Mouse (Mus musculus) forebrain, embryonic 13.5 days (tissue): ENCODE measurements at regions not wholly inside any gene's neighbourhood (a gene's known extent, or its start where the extent isn't known, plus 50 kb on each side); places are given as distances from the start of the nearest gene placed in this dataset.
A peak's percentile ranks its signal among the peaks of the same experiment; 100 is the strongest.

ENCODE experiments used
- ATAC-seq: fragments of 200-750 bp; cut with Nextera tagmentation; 2 replicates; pipeline ENCODE4 v1.8.0; 2017
- H3K27ac ChIP-seq: fragments of 300-500 bp; sonication (generic); 2 replicates; pipeline ENCODE4 v1.5.1; 2015; ENCODE audit warnings: inconsistent platforms, mild to moderate bottlenecking, moderate library complexity
- H3K27me3 ChIP-seq: fragments of 300-500 bp; sonication (generic); 2 replicates; pipeline ENCODE4 v1.6.1; 2015; ENCODE audit warnings: mild to moderate bottlenecking, inconsistent platforms
- H3K36me3 ChIP-seq: fragments of 300-500 bp; sonication (generic); 2 replicates; pipeline ENCODE4 v1.6.1; 2015; ENCODE audit warnings: mild to moderate bottlenecking, inconsistent platforms; ENCODE audit not compliant: poor library complexity, severe bottlenecking
- H3K4me1 ChIP-seq: fragments of 300-500 bp; sonication (generic); 2 replicates; pipeline ENCODE4 v1.6.1; 2015; ENCODE audit warnings: inconsistent platforms
- H3K4me2 ChIP-seq: fragments of 300-500 bp; sonication (generic); 2 replicates; pipeline ENCODE4 v1.6.1; 2015; ENCODE audit warnings: inconsistent platforms, mild to moderate bottlenecking, moderate library complexity
- H3K4me3 ChIP-seq: fragments of 300-500 bp; sonication (generic); 2 replicates; pipeline ENCODE4 v1.5.1; 2015; ENCODE audit warnings: mild to moderate bottlenecking, inconsistent platforms
- H3K9ac ChIP-seq: fragments of 300-500 bp; sonication (generic); 2 replicates; pipeline ENCODE4 v1.6.1; 2015; ENCODE audit warnings: mild to moderate bottlenecking, inconsistent platforms
- H3K9me3 ChIP-seq: fragments of 300-500 bp; sonication (generic); replicated peaks from 2 replicates; pipeline ENCODE4 v1.6.1; 2016; ENCODE audit warnings: inconsistent platforms
- WGBS: fragments of 180-500 bp; shearing (Covaris S2); methylation state at CpG from one replicate; pipeline ENCODE4 v1.1.7; 2015; 5-methylcytosine and 5-hydroxymethylcytosine counted together

DNA sequence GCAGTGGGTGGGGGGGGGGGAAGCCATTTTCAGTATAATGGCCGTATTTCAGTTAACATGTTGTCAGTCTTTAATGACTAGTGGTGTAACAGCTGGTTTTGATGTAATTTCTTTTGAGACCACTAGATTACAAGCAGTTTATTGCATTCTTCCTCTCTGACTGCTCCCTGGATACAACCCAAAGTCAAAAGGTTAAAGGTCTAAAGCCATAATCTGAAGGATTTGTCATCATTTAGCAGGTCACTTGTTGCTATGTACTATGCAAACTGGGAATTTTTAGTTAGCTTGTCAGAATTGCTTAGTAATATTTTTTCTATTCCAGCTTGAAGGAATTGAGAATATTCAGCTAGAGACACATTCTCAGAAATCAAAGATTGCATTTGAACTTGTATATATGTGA, 403.4 kb downstream of the Tmem161b start:
- no peak for ATAC-seq
- H3K36me3 ChIP-seq, result no peaks in the 10 kb centered on the region
- H3K9ac ChIP-seq, result no peak overlapping the region
- H3K9me3 ChIP-seq, result no peaks in the 10 kb centered on the region
- no peak overlapping the region for H3K4me3 ChIP-seq
- no peaks in the 10 kb centered on the region for H3K27me3 ChIP-seq
- H3K27ac ChIP-seq, result no peak overlapping the region
- no peak overlapping the region for H3K4me2 ChIP-seq
- peaks cover 15% of the 10 kb centered on the region for H3K4me1 ChIP-seq
- 24% methylated on average over 1 of the region's 1 CpGs for WGBS

DNA sequence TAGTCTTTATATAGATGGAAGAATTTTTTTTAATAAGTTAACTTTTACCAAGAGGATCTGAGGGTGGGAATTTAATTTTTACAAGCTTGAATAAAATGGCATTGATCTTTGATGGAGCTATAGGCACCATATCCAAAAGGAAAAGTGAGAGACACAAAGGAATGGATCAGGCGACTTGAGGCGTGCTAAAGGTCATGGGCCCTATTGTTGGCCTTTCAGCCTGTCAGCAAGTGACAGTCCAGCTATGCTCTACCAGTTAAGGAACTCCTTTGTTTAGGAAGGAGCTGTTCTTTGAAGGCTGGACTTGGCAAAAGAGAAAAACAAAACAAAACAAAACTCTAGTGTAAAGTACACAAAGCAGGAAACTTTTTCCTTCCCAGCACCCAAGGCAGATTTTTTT, 403.8 kb downstream of the Tmem161b start:
- ATAC-seq, result no peak
- no peak overlapping the region for H3K9ac ChIP-seq
- H3K27me3 ChIP-seq, result no peaks in the 10 kb centered on the region
- H3K36me3 ChIP-seq, result no peaks in the 10 kb centered on the region
- H3K4me3 ChIP-seq, result no peak overlapping the region
- peaks cover 15% of the 10 kb centered on the region for H3K4me1 ChIP-seq
- no peak overlapping the region for H3K4me2 ChIP-seq
- no peak overlapping the region for H3K27ac ChIP-seq
- 11% methylated on average over 2 of the region's 2 CpGs for WGBS
- no peaks in the 10 kb centered on the region for H3K9me3 ChIP-seq

DNA sequence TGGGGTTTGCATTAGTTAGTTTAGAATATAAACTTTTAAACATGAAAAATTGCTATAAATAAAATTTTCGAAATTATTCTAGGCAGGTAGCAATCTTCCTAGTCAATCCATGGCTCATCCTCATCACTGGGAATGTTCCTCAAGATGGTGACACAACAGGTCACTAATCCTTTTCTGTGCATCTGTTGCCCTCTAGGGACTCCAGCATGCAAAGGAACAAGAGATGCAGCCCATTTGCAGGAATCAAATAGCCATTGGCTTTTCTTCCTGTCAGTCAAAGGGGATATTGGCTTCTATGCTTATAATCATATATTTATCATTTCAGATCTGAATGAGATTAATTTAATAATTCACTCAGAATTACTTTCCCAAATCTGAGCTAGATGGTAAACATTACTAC, 404.3 kb downstream of the Tmem161b start:
- Histone ChIP-seq H3K4me1 (peaks cover 15% of the 10 kb centered on the region), H3K9ac (no peak overlapping the region), H3K9me3 (no peaks in the 10 kb centered on the region), H3K4me3 (no peak overlapping the region), H3K4me2 (no peak overlapping the region), H3K36me3 (no peaks in the 10 kb centered on the region), H3K27me3 (no peaks in the 10 kb centered on the region), H3K27ac (no peak overlapping the region)
- ATAC-seq, result no peak
- 30% methylated on average over 1 of the region's 1 CpGs for WGBS

DNA sequence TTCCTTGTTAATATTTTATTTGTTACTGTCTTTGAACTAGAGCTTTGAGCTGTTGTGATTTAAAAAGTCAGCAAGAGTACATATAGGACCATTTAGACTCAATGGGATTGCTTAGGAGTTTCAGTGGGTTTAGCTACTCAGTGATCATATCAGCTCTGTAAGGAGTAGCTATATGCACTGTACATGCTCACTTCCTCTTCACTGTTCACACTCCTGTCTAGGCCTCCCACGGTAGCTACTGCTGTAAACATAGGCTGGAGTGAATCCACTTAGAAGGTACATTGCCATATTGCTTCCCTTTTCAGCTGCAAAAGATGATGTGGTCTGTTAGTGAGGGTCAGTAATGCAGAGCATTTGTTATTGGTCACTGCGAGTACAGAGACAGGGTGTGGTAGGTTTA, 408.6 kb downstream of the Tmem161b start:
- Histone ChIP-seq H3K36me3 (no peaks in the 10 kb centered on the region), H3K4me1 (peaks cover 4% of the 10 kb centered on the region; the same call in 1 of the 2 replicates), H3K9ac (no peak overlapping the region), H3K27me3 (no peaks in the 10 kb centered on the region), H3K4me3 (no peak overlapping the region), H3K9me3 (peaks cover 6% of the 10 kb centered on the region; the same call in 1 of the 2 replicates), H3K4me2 (no peak overlapping the region), H3K27ac (no peak overlapping the region)
- ATAC-seq, result no peak
- WGBS, result 90% methylated on average over 2 of the region's 2 CpGs

DNA sequence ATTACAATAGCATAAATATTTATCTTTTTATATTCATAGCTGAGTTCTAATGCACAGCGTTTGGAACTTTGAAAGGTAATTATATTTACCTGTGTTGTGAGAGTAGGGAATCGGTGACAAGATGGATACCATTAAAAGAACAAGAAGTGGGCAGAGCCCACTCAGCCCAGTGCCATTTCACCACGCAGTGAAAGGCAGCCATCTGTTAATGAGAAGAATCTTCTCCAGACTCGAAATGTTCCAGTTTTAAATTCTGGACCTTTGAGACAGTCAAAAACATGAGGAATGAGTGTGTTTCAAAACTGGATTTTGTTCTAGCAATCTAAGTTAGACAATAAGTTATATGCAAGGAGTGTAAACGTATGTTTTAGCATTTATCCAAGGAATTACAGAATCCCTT, 410.4 kb downstream of the Tmem161b start:
- no peaks in the 10 kb centered on the region for H3K36me3 ChIP-seq
- no peak overlapping the region for H3K9ac ChIP-seq
- no peak overlapping the region for H3K4me2 ChIP-seq
- 79% methylated on average over 5 of the region's 5 CpGs for WGBS
- peaks cover 2% of the 10 kb centered on the region; the same call in 1 of the 2 replicates for H3K4me1 ChIP-seq
- ATAC-seq, result no peak
- H3K4me3 ChIP-seq, result no peak overlapping the region
- no peaks in the 10 kb centered on the region for H3K27me3 ChIP-seq
- no peak overlapping the region for H3K27ac ChIP-seq
- peaks cover 6% of the 10 kb centered on the region; the same call in 1 of the 2 replicates for H3K9me3 ChIP-seq

DNA sequence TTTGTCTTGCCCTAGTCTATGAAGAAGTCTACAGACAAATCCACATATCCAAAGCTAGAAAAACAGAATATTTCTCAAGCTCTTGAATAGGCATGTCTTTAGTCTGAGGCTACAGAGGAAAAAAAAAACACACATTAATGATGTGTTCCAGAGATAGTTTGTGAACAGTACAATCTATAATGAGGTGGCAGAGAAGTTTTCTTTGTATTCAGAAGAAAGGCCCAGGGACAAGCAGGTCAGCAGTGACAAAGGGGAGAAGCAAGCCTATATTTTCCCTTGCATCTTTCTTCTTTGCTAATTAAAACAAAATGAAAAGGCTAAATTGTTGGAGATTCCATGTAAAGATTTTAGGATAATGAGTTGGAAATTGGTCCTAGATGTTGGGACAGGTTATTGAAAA, 414.7 kb downstream of the Tmem161b start:
- no peak overlapping the region for H3K4me3 ChIP-seq
- no peaks in the 10 kb centered on the region for H3K27me3 ChIP-seq
- H3K36me3 ChIP-seq, result no peaks in the 10 kb centered on the region
- no peak for ATAC-seq
- H3K4me2 ChIP-seq, result no peak overlapping the region
- H3K9ac ChIP-seq, result no peak overlapping the region
- peak overlapping the region; percentile 70 for H3K27ac ChIP-seq
- peaks cover 24% of the 10 kb centered on the region for H3K4me1 ChIP-seq
- peaks cover 6% of the 10 kb centered on the region; the same call in 1 of the 2 replicates for H3K9me3 ChIP-seq

DNA sequence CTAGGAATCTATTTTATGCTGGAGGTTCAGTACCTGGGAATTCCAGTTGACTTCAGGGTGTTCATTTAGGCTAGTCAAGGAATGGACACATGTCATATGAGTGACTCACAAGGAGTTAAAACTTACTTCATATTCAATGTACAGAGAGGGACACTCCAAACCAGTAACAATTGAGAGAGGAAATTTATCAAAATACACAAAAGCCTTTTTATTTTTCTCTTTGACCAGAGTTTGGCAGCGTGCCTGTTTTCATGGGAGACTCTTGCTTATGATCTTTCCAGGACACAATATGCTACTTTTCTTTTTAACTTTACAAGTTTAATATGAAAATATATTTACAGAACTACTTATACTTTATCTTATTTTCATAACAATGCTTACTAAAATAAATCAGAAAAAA, 415.5 kb downstream of the Tmem161b start:
- H3K4me1 ChIP-seq, result peaks cover 24% of the 10 kb centered on the region
- ATAC-seq, result no peak
- H3K27me3 ChIP-seq, result no peaks in the 10 kb centered on the region
- H3K9ac ChIP-seq, result no peak overlapping the region
- peaks cover 6% of the 10 kb centered on the region; the same call in 1 of the 2 replicates for H3K9me3 ChIP-seq
- H3K4me2 ChIP-seq, result no peak overlapping the region
- H3K36me3 ChIP-seq, result no peaks in the 10 kb centered on the region
- peak overlapping the region; percentile 63; the same call in 1 of the 2 replicates for H3K27ac ChIP-seq
- WGBS, result 25% methylated on average over 1 of the region's 1 CpGs
- H3K4me3 ChIP-seq, result no peak overlapping the region

DNA sequence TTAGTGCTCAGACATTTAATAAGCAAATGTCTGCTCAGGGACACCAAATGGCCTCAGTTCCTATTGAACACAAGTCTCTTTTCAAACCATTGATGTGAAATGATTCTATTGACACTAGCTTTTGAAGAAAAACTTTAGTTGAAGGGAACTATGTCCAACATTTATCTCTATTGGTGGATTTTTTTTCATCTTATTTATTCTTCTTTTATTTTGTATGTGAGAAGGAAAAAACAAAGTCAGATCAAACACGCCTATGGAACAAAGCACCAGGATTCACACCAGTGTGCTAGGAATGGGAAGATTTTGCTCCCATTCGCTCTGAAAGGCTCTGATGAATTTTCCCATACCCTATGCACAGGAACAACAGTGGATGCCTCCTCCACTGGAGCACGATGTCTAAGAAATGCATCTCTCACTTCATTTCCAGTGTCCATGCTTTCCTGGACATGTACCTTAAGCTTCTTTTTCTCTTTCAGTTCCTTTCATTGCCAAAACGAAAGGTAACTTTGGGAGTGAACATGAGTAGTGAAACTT, 416.4 kb downstream of the Tmem161b start:
- H3K4me3 ChIP-seq, result no peak overlapping the region
- H3K27ac ChIP-seq, result peak overlapping the region; percentile 92
- WGBS, result 8% methylated on average over 4 of the region's 4 CpGs
- H3K4me2 ChIP-seq, result peak overlapping the region; percentile 6; the same call in 1 of the 2 replicates
- peak; percentile 59; the same call in 1 of the 2 replicates for ATAC-seq
- no peak overlapping the region for H3K9ac ChIP-seq
- peaks cover 6% of the 10 kb centered on the region; the same call in 1 of the 2 replicates for H3K9me3 ChIP-seq
- H3K36me3 ChIP-seq, result no peaks in the 10 kb centered on the region
- H3K27me3 ChIP-seq, result no peaks in the 10 kb centered on the region
- H3K4me1 ChIP-seq, result peaks cover 24% of the 10 kb centered on the region

DNA sequence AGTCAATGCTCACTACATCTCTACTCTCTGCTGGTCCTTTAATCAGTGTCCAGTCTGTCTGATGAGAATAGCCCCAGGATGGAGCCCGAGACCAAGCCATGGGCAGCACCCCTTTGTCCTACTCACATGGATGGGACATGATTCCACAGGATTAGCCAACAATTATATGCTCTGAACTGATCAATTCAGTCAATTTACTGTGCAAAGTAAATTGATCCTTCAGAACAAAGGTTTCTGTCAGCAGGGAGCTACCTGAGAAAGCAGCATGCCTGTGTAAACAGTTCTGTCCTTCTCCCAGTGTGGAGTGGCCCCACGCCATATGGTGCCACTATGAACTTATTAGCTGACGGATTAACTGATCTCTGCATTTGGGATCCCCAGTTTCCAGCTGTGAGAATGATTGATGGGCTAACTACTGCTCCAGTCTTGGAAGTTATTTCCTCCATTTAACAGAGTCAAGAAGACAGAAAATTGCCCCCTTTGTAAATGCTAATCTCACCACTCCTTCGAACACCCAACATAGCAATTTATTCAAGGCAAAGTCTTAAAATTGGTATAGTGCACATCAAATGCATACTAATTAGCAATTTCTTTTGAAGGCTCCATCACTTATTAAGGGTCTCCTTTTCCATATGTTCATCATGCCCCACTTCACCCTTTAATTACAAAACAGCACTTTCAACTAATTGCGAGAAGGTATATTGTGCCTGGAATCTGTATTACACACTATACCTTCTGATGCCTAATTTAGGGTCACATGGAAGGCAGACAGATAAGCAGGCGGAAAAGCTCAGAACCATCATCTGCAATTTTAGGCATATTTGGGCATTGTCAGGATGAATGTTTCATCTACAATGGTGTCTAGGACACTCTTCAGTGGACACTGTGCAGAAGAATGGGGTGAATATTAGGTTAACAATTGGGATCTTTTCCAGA, 417.3 kb downstream of the Tmem161b start:
- H3K27ac ChIP-seq, result peak overlapping the region; percentile 92
- no peak overlapping the region for H3K9ac ChIP-seq

DNA sequence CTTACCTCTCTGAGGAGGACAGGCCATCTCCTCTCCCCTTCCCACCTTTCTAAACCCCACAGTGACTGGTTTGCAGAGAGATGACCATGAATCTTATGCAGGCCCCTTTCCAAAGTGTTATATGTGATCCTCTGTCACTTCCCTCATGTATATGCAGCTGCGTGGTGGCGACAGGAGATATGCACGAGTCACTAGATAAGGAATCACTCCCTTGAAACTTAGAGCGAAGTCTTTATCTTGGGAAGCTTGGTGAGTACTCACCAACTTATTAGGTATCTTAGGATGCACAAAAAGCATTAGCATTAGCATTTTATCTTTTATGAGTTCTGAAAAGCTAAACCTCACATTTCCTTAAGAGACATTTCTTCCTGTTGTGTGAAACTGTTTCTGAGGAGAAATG, 421.9 kb downstream of the Tmem161b start:
- Histone ChIP-seq H3K27me3 (no peaks in the 10 kb centered on the region), H3K4me2 (no peak overlapping the region), H3K9ac (no peak overlapping the region), H3K4me1 (peaks cover 17% of the 10 kb centered on the region; the same call in 1 of the 2 replicates), H3K9me3 (no peaks in the 10 kb centered on the region), H3K27ac (no peak overlapping the region), H3K36me3 (no peaks in the 10 kb centered on the region), H3K4me3 (no peak overlapping the region)
- WGBS, result 95% methylated on average over 4 of the region's 4 CpGs
- no peak for ATAC-seq

More for the DNA sequence above, 417.3 kb downstream of the Tmem161b start:
- H3K4me2 ChIP-seq, result peak overlapping the region; percentile 6; the same call in 1 of the 2 replicates
- peak; percentile 90 for ATAC-seq
- 8% methylated on average over 6 of the region's 6 CpGs for WGBS
- H3K4me3 ChIP-seq, result no peak overlapping the region
- H3K36me3 ChIP-seq, result no peaks in the 10 kb centered on the region
- peaks cover 24% of the 10 kb centered on the region for H3K4me1 ChIP-seq
- peaks cover 6% of the 10 kb centered on the region; the same call in 1 of the 2 replicates for H3K9me3 ChIP-seq
- H3K27me3 ChIP-seq, result no peaks in the 10 kb centered on the region

DNA sequence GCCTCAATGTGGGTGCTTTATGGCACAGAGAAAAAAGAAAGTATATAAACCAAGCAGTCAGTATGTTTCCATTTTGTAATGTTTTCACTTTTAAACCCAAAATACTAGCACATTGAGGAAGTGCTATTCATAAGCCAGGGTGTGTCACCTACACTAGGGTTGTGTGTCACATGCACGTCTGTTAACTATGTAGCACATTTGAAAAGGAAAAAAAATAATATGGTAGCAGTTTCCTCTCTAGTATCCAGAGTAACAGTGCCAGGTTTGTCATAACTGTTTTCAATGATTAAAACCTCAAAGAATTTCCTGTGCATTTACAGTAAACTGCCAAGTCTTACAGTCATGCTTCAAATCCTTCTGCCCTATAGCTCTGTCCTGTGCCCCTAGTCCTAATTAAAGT, 424.8 kb downstream of the Tmem161b start:
- Histone ChIP-seq H3K36me3 (no peaks in the 10 kb centered on the region), H3K27ac (no peak overlapping the region), H3K9ac (no peak overlapping the region), H3K27me3 (no peaks in the 10 kb centered on the region), H3K9me3 (no peaks in the 10 kb centered on the region), H3K4me1 (peaks cover 6% of the 10 kb centered on the region; the same call in 1 of the 2 replicates), H3K4me3 (no peak overlapping the region), H3K4me2 (no peak overlapping the region)
- WGBS, result 66% methylated on average over 1 of the region's 1 CpGs
- no peak for ATAC-seq

DNA sequence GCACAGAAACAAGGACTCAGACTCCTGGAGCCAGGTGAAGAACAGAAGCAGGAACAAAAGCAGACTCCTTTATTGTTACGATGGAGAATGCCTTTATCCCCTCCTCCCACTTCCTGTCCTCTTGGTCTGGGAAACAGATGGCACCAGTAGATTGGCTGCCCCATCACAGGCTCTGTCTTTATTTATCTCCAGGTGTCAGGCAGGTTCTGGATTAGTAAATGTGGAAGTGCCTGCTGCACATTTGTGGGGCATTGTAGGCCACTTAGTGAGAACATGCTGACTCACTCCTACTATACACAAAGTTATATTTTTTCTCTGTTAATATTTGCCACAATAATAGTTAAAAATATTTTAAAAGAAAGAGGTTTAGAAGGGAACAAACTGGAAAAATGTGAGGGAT, 426.0 kb downstream of the Tmem161b start:
- Histone ChIP-seq H3K4me3 (no peak overlapping the region), H3K9me3 (no peaks in the 10 kb centered on the region), H3K4me2 (no peak overlapping the region), H3K27ac (no peak overlapping the region), H3K36me3 (no peaks in the 10 kb centered on the region), H3K9ac (no peak overlapping the region), H3K27me3 (no peaks in the 10 kb centered on the region), H3K4me1 (peaks cover 6% of the 10 kb centered on the region; the same call in 1 of the 2 replicates)
- WGBS, result 71% methylated on average over 1 of the region's 1 CpGs
- ATAC-seq, result no peak
